Mouse (Mus musculus): ENCODE measurements around the gene Cacna1i. TPM values are rescaled to one million over a fixed set of nuclear protein-coding genes. Genes with fewer than 3 reads are reported as not detected.

Cacna1i gene
- polyA plus RNA-seq, 1 experiment: not detected

GRCm38 (mm10) chr15:80407873-80408272 is 120.8 kb downstream of the Cacna1i start:
- TF ChIP-seq CTCF (IDR thresholded peaks at IDR 0.05; ENCODE audit: low read depth, low read length): no peak
- no peak for TF ChIP-seq EP300 (IDR thresholded peaks at IDR 0.05; ENCODE audit: insufficient read depth, low read depth, low read length)
- no peak for TF ChIP-seq POLR2A (IDR thresholded peaks at IDR 0.05; ENCODE audit: insufficient read depth, low read length)
- H3K27ac ChIP-seq (ENCODE audit: insufficient read depth, low read length): no peak overlapping the region

DNA sequence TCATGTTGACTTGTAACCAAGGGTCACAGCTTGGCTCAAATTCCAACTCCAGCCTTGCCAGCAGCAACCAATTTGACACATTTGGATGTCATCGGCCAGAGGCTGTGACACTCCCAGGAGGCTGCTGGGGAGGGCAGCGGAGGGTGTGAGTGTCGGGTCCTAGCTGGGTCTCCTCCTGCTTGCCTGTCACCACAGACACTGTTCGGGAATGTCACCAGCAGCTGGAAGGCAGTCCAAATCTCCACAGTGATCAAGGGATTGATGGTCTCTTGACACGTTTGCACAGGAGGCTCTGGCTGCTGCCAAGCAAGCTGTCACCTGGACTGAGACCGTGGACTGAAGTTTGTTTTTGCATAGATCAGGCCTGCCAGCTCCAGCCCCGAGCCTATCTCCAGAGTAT is 123.6 kb downstream of the Cacna1i start:
- no peaks in the 10 kb centered on the region for H3K9me3 ChIP-seq (replicated peaks; ENCODE audit: control insufficient read depth, insufficient read depth, low read length, poor library complexity, severe bottlenecking)
- TF ChIP-seq EP300 (IDR thresholded peaks at IDR 0.05; ENCODE audit: insufficient read depth, low read depth, low read length) (no peak), POLR2A (IDR thresholded peaks at IDR 0.05; ENCODE audit: insufficient read depth, low read length) (no peak), CTCF (IDR thresholded peaks at IDR 0.05; ENCODE audit: low read depth, low read length) (no peak)
- H3K27me3 ChIP-seq (ENCODE audit: control insufficient read depth, insufficient read depth, low read length, poor library complexity, severe bottlenecking): no peaks in the 10 kb centered on the region

More at GRCm38 (mm10) chr15:80407873-80408272, 120.8 kb downstream of the Cacna1i start:
- Histone ChIP-seq H3K27me3 (ENCODE audit: control insufficient read depth, insufficient read depth, low read length, poor library complexity, severe bottlenecking) (no peaks in the 10 kb centered on the region), H3K36me3 (ENCODE audit: control insufficient read depth, insufficient read depth, low read length, poor library complexity, severe bottlenecking) (no peaks in the 10 kb centered on the region), H3K9me3 (replicated peaks; ENCODE audit: control insufficient read depth, insufficient read depth, low read length, poor library complexity, severe bottlenecking) (no peaks in the 10 kb centered on the region), H3K9ac (ENCODE audit: low read depth, poor library complexity, severe bottlenecking) (no peak overlapping the region), H3K4me1 (ENCODE audit: control insufficient read depth, insufficient read depth, low read length) (no peaks in the 10 kb centered on the region), H3K4me3 (ENCODE audit: low read depth, low read length) (no peak overlapping the region)

DNA sequence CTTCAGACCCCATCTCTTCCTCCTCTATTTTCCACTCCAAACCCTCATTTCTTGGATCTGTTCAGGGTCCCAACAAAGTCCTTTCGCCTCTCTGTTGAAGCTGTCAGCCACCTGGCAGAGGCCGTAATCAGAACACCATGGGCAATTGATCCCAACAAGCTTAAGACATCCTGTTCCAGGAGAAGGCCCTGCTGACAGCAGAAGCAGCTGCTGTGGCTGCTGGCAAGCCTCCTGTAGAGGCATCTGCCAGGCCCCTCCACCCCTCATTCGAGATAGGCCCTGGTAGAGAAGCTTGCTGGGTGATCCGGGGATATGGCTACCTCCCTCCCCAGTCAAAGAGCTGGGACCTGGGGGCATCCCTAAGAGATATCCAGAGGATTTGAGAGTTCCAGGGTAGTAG is 126.0 kb downstream of the Cacna1i start:
- Histone ChIP-seq H3K9ac (ENCODE audit: low read depth, poor library complexity, severe bottlenecking) (no peak overlapping the region), H3K36me3 (ENCODE audit: control insufficient read depth, insufficient read depth, low read length, poor library complexity, severe bottlenecking) (no peaks in the 10 kb centered on the region), H3K4me3 (ENCODE audit: low read depth, low read length) (no peak overlapping the region), H3K4me1 (ENCODE audit: control insufficient read depth, insufficient read depth, low read length) (no peaks in the 10 kb centered on the region), H3K27ac (ENCODE audit: insufficient read depth, low read length) (no peak overlapping the region), H3K9me3 (replicated peaks; ENCODE audit: control insufficient read depth, insufficient read depth, low read length, poor library complexity, severe bottlenecking) (no peaks in the 10 kb centered on the region), H3K27me3 (ENCODE audit: control insufficient read depth, insufficient read depth, low read length, poor library complexity, severe bottlenecking) (no peaks in the 10 kb centered on the region)
- TF ChIP-seq POLR2A (IDR thresholded peaks at IDR 0.05; ENCODE audit: insufficient read depth, low read length) (no peak), EP300 (IDR thresholded peaks at IDR 0.05; ENCODE audit: insufficient read depth, low read depth, low read length) (no peak), CTCF (IDR thresholded peaks at IDR 0.05; ENCODE audit: low read depth, low read length) (no peak)

More for the DNA sequence above, 123.6 kb downstream of the Cacna1i start:
- Histone ChIP-seq H3K9ac (ENCODE audit: low read depth, poor library complexity, severe bottlenecking) (no peak overlapping the region), H3K4me1 (ENCODE audit: control insufficient read depth, insufficient read depth, low read length) (no peaks in the 10 kb centered on the region), H3K36me3 (ENCODE audit: control insufficient read depth, insufficient read depth, low read length, poor library complexity, severe bottlenecking) (no peaks in the 10 kb centered on the region), H3K27ac (ENCODE audit: insufficient read depth, low read length) (no peak overlapping the region), H3K4me3 (ENCODE audit: low read depth, low read length) (no peak overlapping the region)

- no peak overlapping the region for H3K4me3 ChIP-seq (ENCODE audit: low read depth, low read length)
Measured at GRCm38 (mm10) chr15:80413988-80414721, 127.1 kb downstream of the Cacna1i start.

GRCm38 (mm10) chr15:80415132-80415531 is 128.1 kb downstream of the Cacna1i start:
- H3K27ac ChIP-seq (ENCODE audit: insufficient read depth, low read length): no peak overlapping the region
- no peak overlapping the region for H3K4me3 ChIP-seq (ENCODE audit: low read depth, low read length)
- H3K36me3 ChIP-seq (ENCODE audit: control insufficient read depth, insufficient read depth, low read length, poor library complexity, severe bottlenecking): no peaks in the 10 kb centered on the region
- no peaks in the 10 kb centered on the region for H3K27me3 ChIP-seq (ENCODE audit: control insufficient read depth, insufficient read depth, low read length, poor library complexity, severe bottlenecking)
- no peak for TF ChIP-seq EP300 (IDR thresholded peaks at IDR 0.05; ENCODE audit: insufficient read depth, low read depth, low read length)
- TF ChIP-seq CTCF (IDR thresholded peaks at IDR 0.05; ENCODE audit: low read depth, low read length): no peak
- TF ChIP-seq POLR2A (IDR thresholded peaks at IDR 0.05; ENCODE audit: insufficient read depth, low read length): no peak
- H3K9ac ChIP-seq (ENCODE audit: low read depth, poor library complexity, severe bottlenecking): no peak overlapping the region
- no peaks in the 10 kb centered on the region for H3K4me1 ChIP-seq (ENCODE audit: control insufficient read depth, insufficient read depth, low read length)
- H3K9me3 ChIP-seq (replicated peaks; ENCODE audit: control insufficient read depth, insufficient read depth, low read length, poor library complexity, severe bottlenecking): no peaks in the 10 kb centered on the region

More at GRCm38 (mm10) chr15:80413988-80414721, 127.1 kb downstream of the Cacna1i start:
- TF ChIP-seq EP300 (IDR thresholded peaks at IDR 0.05; ENCODE audit: insufficient read depth, low read depth, low read length) (no peak), CTCF (IDR thresholded peaks at IDR 0.05; ENCODE audit: low read depth, low read length) (no peak), POLR2A (IDR thresholded peaks at IDR 0.05; ENCODE audit: insufficient read depth, low read length) (no peak)
- Histone ChIP-seq H3K27ac (ENCODE audit: insufficient read depth, low read length) (no peak overlapping the region), H3K9me3 (replicated peaks; ENCODE audit: control insufficient read depth, insufficient read depth, low read length, poor library complexity, severe bottlenecking) (no peaks in the 10 kb centered on the region), H3K9ac (ENCODE audit: low read depth, poor library complexity, severe bottlenecking) (no peak overlapping the region), H3K27me3 (ENCODE audit: control insufficient read depth, insufficient read depth, low read length, poor library complexity, severe bottlenecking) (no peaks in the 10 kb centered on the region), H3K4me1 (ENCODE audit: control insufficient read depth, insufficient read depth, low read length) (no peaks in the 10 kb centered on the region), H3K36me3 (ENCODE audit: control insufficient read depth, insufficient read depth, low read length, poor library complexity, severe bottlenecking) (no peaks in the 10 kb centered on the region)

- Histone ChIP-seq H3K9ac (ENCODE audit: low read depth, poor library complexity, severe bottlenecking) (no peak overlapping the region), H3K9me3 (replicated peaks; ENCODE audit: control insufficient read depth, insufficient read depth, low read length, poor library complexity, severe bottlenecking) (no peaks in the 10 kb centered on the region), H3K4me1 (ENCODE audit: control insufficient read depth, insufficient read depth, low read length) (no peaks in the 10 kb centered on the region), H3K36me3 (ENCODE audit: control insufficient read depth, insufficient read depth, low read length, poor library complexity, severe bottlenecking) (no peaks in the 10 kb centered on the region), H3K4me3 (ENCODE audit: low read depth, low read length) (no peak overlapping the region), H3K27ac (ENCODE audit: insufficient read depth, low read length) (no peak overlapping the region), H3K27me3 (ENCODE audit: control insufficient read depth, insufficient read depth, low read length, poor library complexity, severe bottlenecking) (no peaks in the 10 kb centered on the region)
- TF ChIP-seq CTCF (IDR thresholded peaks at IDR 0.05; ENCODE audit: low read depth, low read length): no peak
- no peak for TF ChIP-seq EP300 (IDR thresholded peaks at IDR 0.05; ENCODE audit: insufficient read depth, low read depth, low read length)
- no peak for TF ChIP-seq POLR2A (IDR thresholded peaks at IDR 0.05; ENCODE audit: insufficient read depth, low read length)
Measured at GRCm38 (mm10) chr15:80417066-80417465, 130.0 kb downstream of the Cacna1i start.

All from ES-Bruce4 (cell line).